Mouse (Mus musculus): ENCODE results near the gene Gm9573.

GRCm38 (mm10) chr17:35571477-35571876 lies 55.0 kb downstream of the Gm9573 start:
- no peak for TF ChIP-seq CTCF (IDR thresholded peaks at IDR 0.05; ENCODE audit: extremely low read depth, insufficient read depth, insufficient read length, insufficient replicate concordance)
- TF ChIP-seq POLR2A (IDR thresholded peaks at IDR 0.05; ENCODE audit: low read depth, low read length), result no peak

All from spleen, adult 2 months (tissue).